Mouse (Mus musculus) mesoderm, embryonic 11.5 days (tissue): Measurements from ENCODE around the gene Pou4f1.
"Not testable (repeated sequence)": the region's sequence is repeated elsewhere in the genome, so short reads cannot be mapped to it uniquely, and the experiment has no call there.

Experiments
- DNase-seq: peaks from one replicate; pipeline ENCODE4 v3.0.0-alpha.2; 2012; ENCODE audit warnings: low read depth, low spot score

Pou4f1 gene

GRCm38 (mm10) chr14:104467966-104468622 lies at the start of gene Pou4f1:
Gene Pou4f1 (minus strand): TSS chr14:104467999.
- peak; percentile 87 for DNase-seq

GRCm38 (mm10) chr14:104511664-104512063 lies 43.9 kb upstream of the Pou4f1 start:
- DNase-seq: no peak

GRCm38 (mm10) chr14:104502761-104503160 lies 35.0 kb upstream of the Pou4f1 start:
- not testable (repeated sequence) for DNase-seq

GRCm38 (mm10) chr14:104479751-104480150 lies 12.0 kb upstream of the Pou4f1 start:
- DNase-seq: no peak

- no peak for DNase-seq
These were observed 10.8 kb upstream of the Pou4f1 start for GRCm38 (mm10) chr14:104478593-104478992.

- DNase-seq: no peak
These were observed 9.8 kb upstream of the Pou4f1 start for GRCm38 (mm10) chr14:104477616-104478015.

GRCm38 (mm10) chr14:104475438-104475837 lies 7.6 kb upstream of the Pou4f1 start:
- no peak for DNase-seq

GRCm38 (mm10) chr14:104468623-104468970 lies 798 bp upstream of the Pou4f1 start:
- no peak for DNase-seq

GRCm38 (mm10) chr14:104467133-104467965 lies 450 bp downstream of the Pou4f1 start:
- DNase-seq: peak; percentile 21

- no peak for DNase-seq
These were observed 1.2 kb downstream of the Pou4f1 start for GRCm38 (mm10) chr14:104466557-104466956.

GRCm38 (mm10) chr14:104465483-104466235 lies 2.1 kb downstream of the Pou4f1 start:
- DNase-seq: peak; percentile 38

GRCm38 (mm10) chr14:104464841-104465240 lies 3.0 kb downstream of the Pou4f1 start:
- DNase-seq: no peak

- no peak for DNase-seq
These were observed 4.1 kb downstream of the Pou4f1 start for GRCm38 (mm10) chr14:104463631-104464250.

GRCm38 (mm10) chr14:104461286-104462240 lies 6.2 kb downstream of the Pou4f1 start:
- DNase-seq: no peak

- DNase-seq: peak; percentile 90
These were observed 7.2 kb downstream of the Pou4f1 start for GRCm38 (mm10) chr14:104460325-104461285.

GRCm38 (mm10) chr14:104459513-104460111 lies 8.2 kb downstream of the Pou4f1 start:
- peak; percentile 37 for DNase-seq

- DNase-seq: no peak
These were observed 8.9 kb downstream of the Pou4f1 start for GRCm38 (mm10) chr14:104458728-104459512.
